Mouse (Mus musculus): ENCODE results near the gene Prrc2b.

DNA sequence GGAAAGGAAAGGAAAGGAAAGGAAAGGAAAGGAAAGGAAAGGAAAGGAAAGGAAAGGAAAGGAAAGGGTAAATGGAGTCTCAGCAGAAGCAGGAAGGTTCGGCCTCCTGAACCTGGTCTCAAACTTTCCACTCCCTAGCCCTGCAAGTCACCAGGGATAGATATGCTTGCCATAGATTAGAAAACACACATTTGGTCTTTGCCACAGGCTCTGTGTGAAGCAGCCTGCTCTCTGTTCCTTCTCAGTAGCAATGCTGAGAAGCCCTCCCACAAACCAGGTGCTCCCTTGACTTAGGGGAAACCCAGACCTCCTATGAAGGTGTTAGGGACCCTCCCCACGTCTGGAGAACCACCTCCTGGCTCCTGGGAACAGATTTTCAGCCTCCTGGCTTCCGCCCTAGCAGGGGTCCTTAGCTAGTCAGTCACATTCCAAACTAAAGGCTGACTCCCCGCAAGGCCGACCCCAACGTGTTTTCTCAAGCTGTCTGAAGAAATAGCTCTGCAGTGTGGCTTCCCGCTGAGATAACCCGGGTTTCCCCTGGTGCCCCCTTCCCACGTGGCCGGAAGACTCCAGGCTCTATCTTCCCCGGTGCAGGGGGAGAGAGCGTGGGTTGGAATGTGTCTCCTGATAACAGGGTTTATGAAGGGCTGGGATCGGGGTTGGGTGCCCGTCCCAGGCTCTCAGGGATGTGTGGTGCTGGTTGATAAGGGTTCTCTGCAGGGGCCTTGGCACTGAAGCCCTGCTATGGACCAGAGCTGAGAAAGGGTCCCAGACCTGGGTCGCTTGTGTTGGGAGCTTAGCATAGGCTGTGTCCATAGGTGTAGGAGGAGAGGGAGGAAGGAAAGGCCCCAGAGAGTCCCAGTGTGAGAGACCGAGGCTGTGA, 23.0 kb upstream of the Prrc2b start:
- no peak for TF ChIP-seq CTCF (IDR thresholded peaks at IDR 0.05; ENCODE audit: low read depth)
- TF ChIP-seq EP300 (optimal IDR thresholded peaks at IDR 0.05) = no peak

Data from stomach, postnatal 0 days (tissue).